Mouse (Mus musculus) thymus, adult 18-20 months (tissue): ENCODE results near the gene Scrn2.

Experiments used
- DNase-seq, 2 experiments: peaks; one replicate each; pipeline ENCODE4 v3.0.0; 2022; ENCODE audit warnings: mixed read lengths in 2 of 2

Gene Scrn2

GRCm38 (mm10) chr11:97050944-97051586, 21.3 kb downstream of the Scrn2 start:
- no peak for DNase-seq

GRCm38 (mm10) chr11:97052219-97052646, 22.5 kb downstream of the Scrn2 start:
- DNase-seq: no peak

- no peak for DNase-seq
These were observed 33.7 kb downstream of the Scrn2 start for GRCm38 (mm10) chr11:97063274-97063920.

GRCm38 (mm10) chr11:97063921-97064295, 34.2 kb downstream of the Scrn2 start:
- DNase-seq: no peak

- no peak for DNase-seq
These were observed 36.0 kb downstream of the Scrn2 start for GRCm38 (mm10) chr11:97065538-97066295.

- DNase-seq: no peak
These were observed 37.1 kb downstream of the Scrn2 start for GRCm38 (mm10) chr11:97066656-97067360.

GRCm38 (mm10) chr11:97069333-97069732, 39.6 kb downstream of the Scrn2 start:
- DNase-seq: no peak

GRCm38 (mm10) chr11:97069770-97070169, 40.0 kb downstream of the Scrn2 start:
- no peak for DNase-seq

- DNase-seq: no peak
These were observed 41.4 kb downstream of the Scrn2 start for GRCm38 (mm10) chr11:97071129-97071528.

GRCm38 (mm10) chr11:97072533-97072932, 42.8 kb downstream of the Scrn2 start:
- no peak for DNase-seq

GRCm38 (mm10) chr11:97074235-97074634, 44.5 kb downstream of the Scrn2 start:
- DNase-seq: no peak

GRCm38 (mm10) chr11:97078751-97079150, 49.0 kb downstream of the Scrn2 start:
- no peak for DNase-seq

GRCm38 (mm10) chr11:97080291-97080690, 50.6 kb downstream of the Scrn2 start:
- DNase-seq: no peak

- DNase-seq: no peak
These were observed 53.2 kb downstream of the Scrn2 start for GRCm38 (mm10) chr11:97082977-97083376.
